Mouse (Mus musculus) lung, postnatal 10 days (tissue): Measurements from ENCODE around the gene Cbfb.
A peak's percentile ranks its signal among the peaks of the same experiment; 100 is the strongest.
"Not testable (repeated sequence)": the region's sequence is repeated elsewhere in the genome, so short reads cannot be mapped to it uniquely, and the experiment has no call there.

Source experiments
- DNase-seq: peaks from one replicate; pipeline ENCODE4 v3.0.0; 2021

The Cbfb gene

DNA sequence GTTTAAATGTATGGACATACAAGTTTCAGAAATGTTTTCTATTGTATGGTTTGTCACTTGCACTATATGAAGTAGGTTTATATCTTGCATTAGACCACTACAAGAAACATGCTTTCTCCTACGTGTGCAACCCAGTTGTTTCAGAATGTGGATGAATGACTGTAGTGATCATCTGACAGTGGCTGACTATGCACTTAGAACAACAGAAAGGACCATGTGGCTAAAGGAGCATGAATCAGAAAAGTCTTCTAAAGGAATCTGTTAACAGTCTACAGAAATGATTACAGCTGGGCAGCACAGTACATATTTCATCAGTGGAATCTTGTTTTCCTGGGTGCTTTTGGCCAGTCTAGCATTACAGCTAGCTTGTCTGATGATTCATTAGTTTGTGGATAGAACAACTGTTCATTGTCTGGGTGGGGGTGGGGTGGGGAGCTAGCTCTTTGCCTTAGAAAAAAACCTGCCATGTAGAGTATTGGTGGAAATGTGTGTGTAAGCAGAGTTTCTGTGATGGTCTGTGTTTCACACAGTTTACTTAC is 16.1 kb downstream of the Cbfb start:
- DNase-seq: no peak

DNA sequence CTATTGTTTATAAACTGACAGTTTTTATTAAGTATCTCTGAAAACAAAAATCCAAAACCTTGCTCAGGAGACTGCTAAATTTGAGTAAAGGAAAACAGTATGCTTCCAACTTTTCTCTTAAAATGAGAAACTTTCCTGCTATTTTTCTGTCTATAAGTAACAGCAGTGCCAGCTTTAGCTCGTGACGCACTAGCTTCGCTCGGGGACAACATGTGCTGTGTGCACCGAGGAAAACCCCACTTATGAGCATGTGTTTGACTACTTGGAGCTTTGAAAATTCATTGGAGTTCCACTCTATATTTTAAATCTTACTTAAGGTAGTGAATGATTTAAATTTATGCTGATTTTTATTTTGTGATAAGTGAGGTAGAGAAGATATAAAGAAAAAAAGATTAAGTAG is 21.7 kb downstream of the Cbfb start:
- no peak for DNase-seq

DNA sequence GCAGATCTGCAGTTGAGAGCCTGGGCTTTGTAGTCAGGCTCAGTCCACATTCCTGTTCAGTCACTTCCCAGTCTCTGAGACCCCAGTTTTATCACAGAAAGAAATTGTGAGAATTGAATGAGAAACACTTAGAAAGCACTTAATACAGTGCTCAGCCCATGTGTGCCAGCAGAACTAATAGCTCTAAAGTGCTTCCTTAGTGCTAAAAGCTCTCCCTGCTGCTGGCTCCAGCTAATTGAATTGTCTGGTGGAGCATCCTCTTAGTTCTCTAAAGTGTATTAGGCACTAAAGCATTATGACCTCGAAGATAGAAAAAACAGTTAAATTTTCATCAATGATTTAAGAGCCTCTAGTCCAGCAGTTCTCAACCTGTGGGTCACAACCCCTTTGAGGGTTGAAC is 35.3 kb downstream of the Cbfb start:
- no peak for DNase-seq

DNA sequence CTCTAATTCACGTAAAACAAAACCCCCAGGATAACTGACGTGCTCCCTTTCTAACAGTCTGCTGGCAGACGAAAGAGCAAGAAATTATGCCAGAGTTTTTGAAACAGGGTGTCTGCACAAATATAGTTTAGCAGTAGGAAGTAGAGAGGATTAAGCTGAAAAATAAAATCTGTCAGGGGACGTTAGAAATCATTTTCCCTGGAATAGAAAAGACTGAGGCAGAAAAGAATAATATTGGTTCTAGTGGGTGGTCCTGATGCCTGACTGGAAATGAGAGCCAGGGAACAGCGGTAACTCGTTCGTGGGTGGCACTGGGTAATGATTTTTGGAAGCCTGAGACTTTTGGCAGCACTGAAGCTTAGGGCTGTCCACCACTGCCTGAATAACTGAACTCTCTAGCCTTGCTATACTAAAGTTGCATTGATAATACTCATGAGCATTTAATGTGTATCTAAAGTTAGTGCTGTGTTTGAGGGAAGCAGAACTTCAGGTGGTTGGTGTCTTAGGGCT is 36.3 kb downstream of the Cbfb start:
- no peak for DNase-seq

DNA sequence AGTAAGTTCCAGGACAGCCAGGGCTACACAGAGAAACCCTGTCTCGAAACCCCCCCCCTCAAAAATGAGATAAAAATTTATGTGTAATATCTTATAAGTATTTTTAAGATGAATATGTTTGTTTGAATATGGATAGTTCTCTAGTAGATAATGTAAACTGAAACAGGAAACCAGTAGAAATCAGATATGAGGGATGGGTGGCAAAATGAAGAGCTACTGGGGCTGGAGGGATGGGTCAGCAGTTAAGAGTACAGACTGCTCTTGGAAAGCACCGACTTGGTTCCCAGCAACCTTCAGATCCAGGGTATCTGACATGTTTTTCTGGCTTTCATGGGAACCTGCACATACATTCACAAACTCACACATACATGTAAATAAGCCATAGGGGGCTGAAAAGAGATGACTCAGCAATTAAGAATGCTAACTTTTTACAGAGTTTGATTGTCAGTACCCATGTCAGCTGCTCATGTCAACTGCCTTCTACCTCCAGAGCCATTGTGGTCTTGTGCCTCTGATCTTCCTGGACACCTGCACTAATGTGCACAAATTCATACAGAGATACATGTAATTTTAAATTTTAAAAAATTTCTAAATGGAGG is 37.3 kb downstream of the Cbfb start:
- no peak for DNase-seq

DNA sequence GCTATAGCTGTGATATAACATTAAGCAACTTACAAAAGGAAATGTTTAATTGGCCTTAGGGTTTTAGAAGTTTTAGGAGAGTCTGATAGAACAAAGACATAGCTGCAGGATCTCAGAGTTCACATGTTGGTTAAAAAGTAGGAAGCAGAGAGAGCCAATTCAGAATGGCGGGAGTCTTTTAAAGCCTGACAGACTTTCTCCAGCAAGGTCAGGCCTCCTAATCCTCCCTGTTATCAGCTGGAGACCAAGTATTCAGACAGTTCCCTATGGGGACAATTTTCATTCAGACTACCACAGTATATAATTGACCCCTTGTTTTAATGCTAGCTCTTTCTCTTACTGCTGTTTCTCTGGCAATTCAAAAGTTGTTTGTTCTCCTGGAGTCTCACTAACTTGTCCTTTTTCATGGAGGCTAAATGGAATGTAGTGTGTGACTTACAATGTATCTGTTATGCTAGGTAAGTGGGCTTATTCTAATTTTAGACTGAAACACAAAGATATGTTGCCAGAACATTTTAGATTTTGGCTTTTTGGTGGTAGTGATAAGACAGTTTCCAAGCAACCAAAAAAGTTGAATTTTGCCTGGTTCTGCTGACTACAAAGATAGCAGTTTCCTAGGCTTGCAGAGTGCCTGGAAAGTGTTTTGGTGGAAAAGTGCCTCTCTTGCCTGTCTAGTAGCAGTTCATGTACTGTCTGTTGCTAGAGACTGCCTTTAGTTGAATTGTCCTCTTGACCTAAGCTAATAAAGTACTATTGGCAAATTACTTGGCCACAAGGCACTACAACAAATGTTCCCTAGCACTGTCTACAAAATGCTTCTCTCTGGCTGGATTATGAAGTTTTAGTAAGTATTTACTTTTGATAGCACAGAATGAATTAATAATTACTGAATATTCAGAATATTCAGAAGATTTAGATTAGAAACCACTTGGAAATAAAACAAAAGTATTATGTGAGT is 39.0 kb downstream of the Cbfb start:
- no peak for DNase-seq

DNA sequence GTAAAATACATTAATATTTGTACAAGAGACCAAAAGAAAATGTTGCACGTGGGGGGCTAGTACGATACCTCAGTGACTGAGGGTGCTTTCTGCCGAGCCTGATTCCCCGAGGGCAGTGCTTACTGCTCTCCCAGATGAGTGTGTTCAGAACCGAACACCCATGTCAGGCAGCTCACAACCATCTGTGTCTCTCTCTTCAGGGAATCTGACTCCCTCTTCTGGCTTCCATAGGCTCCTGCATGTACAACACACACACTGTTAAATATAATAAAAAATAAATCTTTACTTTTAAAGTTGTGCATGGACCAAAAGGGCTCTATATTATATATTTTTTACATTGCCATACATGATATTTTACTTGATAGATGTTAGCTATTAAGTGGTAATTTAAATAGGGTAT is 43.6 kb downstream of the Cbfb start:
- no peak for DNase-seq

DNA sequence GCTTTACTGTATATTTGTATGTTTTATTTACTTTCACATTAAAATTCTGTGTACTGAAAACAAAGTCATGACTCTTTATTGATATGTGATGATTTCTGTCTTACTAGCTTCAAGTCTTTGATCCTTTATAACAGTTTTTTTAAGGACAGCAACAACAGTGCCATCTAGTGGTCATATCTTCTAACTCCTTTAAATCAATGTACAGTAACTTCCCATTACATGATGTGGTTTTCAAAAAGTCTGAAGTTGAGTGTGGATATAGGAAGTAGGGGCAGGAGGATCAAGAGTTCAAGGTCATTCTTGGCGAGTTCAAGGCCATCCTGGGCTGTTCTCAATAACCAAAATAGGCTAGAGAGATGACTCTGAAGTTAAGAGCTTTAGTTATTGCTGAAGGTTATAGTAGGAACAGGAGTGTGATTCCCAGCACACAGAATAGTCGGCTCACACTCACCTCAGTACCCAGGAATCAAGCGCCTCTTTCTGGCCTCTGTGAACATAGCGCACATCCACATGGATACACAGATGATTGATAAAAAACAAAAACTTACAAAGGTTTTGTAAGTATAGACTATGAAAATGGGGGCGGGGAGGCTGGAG is 47.5 kb downstream of the Cbfb start:
- DNase-seq: peak; percentile 26

DNA sequence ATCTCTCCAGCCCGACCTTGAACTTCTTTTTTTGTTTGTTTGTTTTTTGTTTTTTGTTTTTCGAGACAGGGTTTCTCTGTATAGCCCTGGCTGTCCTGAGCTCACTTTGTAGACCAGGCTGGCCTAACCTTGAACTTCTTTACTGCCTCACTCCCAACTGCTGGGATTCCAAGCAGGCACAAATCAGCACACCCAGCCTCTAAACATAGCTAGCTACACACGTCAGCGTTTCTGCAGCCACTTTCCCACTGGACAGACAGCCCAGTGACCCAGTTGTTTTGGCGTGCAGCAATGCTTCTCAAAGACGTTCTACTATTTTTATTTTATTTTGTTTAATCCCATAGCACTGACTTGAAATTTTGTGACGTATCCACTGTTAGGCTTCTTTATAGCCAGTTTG is 53.4 kb downstream of the Cbfb start:
- DNase-seq: peak; percentile 17

DNA sequence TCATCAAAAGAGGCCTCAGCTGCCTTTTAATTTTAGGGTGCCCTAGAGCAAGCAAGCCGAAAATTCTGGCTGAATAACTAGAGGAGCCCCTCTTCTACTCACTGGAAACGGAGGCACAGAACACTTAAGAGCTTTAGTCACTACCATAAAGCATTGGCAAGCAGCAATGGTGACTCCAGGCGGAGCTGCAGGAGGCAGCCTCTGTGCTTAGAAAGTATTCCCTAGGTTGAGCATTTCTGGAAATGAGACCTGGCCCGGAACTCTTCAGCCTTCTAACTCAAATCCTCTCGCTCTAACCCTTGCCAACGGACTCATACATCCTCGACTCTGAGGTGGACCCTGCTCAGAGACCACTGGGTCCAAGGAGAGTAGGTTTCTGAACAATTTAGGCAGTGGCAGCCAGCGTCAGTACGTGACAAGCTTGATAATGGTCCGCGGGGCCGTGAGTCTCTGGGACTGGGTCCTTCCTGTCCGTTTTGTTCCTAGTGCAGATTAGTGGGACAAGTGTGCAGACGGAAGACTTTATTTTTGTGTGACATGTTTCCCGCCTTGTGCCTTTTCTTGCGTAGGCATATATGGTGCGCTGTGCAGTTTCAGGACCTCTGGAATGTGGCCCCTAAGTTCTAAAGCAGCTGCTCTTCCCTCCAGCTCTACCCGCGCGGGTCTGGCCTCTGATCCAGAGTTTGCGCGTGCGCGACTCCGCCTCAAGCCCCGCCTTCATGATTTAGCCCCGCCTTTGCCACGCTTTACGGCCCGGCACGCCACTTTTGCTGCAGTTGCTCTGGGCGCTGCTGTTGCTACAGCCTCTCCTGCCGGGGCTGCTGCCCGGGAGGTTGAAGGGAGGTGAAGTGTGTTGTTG is 54.2 kb downstream of the Cbfb start, which contains the start of gene D230025D16Rik:
D230025D16Rik (plus strand) TSS at position 733 of the 859 bp plus-strand sequence.
- peak; percentile 96 for DNase-seq

DNA sequence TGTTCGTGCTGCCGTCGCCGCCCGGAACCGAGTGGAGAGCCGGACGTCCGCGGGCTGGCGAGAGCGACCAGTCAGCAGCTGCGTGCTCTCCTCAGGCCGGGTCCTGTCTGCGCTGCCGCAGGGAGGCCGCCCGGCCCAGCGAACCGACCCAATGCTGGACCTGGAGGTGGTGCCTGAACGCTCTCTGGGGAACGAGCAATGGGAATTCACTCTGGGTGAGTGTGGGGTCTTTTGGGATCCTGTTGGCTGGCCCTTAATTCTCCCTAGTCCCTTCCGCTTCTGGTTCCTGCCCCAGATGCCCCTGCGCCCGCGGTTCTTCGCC is 54.8 kb downstream of the Cbfb start:
- no peak for DNase-seq

DNA sequence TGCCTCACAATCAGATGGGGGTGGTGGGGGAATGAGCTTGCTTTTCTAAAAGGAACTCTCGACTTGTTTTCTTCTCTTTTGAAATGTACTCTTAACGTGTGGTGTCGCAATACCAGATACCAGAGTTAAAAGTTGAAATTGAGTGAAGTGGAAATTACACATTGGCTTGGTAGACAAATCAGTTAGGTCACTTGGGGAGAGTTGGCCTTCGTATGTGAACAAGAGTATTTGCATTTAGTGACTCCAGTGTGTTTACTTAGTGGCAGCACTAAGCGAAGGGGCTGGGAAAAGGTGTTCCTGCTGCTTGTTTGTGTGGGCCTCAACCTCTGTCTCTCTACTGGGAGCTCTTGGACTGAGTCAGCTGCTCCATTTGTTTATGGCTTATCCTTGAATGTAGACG is 55.4 kb downstream of the Cbfb start:
- DNase-seq: peak; percentile 52

DNA sequence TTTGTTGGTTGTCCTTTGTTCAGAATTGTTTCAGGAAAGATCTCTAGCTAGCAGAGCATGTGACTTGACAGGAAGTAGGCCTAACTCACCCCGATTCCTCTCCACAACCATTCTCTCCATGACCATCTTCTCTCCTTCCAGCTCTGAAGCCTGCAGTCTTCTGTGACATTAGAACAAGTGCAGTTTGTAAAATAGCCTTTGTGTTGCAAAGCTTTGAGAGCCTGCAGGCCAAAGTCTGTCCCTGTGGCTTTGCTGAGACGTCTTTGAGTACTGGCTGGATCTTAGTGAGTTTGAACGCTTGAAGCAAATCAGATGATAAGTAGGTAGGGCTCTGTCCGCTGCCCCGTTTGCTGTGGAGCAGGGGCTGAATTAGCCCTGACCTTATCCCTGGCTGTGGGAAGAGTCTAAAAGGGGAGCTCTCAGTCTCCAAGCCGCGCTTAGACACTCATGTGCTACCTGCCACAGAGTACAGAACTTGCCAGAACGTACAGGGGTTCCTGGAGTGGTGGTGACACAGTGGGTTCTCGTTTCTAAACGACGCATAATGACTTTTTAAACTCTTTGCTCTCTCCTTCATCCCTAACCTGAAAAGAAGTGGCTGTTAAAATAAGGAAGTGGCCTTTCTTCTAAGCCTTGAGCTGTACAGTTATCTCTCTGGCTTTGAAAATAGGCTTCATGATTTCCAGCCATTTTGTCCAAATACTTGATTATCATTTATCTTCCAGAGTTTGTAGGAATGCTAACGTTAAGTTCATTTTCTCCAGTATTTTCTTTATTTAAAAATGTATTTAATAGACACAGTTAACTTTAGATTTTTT is 61.2 kb downstream of the Cbfb start:
- DNase-seq: no peak

DNA sequence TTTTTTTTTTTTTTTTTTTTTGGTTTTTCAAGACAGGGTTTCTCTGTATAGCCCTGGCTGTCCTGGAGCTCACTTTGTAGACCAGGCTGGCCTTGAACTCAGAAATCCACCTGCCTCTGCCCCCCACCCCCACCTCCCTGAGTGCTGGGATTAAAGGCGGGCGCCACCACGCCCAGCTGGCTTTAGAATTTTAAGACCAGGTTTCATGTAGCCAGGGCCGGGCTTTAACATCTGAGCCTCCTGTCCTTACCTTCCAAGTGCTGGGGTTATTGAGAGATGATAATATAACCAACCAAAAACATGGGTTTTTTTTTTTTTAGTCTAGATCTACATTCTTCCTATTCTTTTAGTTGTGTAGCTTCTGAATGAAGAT is 61.8 kb downstream of the Cbfb start:
- not testable (repeated sequence) for DNase-seq

DNA sequence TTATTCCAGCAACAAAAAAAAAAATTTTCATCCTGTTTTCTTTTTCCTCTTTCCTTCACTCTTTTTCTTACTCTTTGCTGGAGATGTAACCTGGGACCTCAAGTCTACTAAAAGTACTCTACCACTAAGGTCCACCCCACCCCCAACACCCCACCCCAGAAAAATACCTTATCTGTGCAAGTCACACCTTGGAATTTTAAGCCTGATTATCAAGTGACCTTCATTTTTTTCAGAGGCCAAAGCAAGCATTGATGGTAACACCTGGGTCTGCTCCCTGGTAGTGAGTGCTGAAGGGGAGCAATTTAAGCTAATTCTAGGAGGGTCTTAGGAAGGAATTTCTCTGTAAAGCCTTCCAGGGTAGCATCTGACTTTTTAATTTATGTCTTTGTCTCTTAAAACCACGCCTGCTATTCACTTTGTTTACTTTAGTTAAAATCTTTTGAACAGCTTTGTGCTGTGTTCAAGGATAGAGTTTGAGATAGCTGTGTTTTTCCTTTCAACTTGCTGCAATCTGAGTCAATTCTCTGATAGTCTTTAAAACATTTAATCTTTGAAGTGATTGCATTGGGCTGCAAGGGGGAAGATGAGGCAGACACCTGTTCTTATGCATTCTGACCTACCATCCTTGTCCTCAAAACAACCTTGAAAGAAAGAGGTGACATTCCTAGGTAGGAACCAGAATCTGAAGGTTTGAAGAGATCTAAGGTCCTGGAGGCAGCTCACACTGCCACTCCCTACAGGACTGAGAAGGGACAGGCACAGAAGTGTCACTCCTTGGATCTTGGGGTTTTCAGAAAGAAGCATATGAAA is 62.9 kb downstream of the Cbfb start:
- DNase-seq: no peak

DNA sequence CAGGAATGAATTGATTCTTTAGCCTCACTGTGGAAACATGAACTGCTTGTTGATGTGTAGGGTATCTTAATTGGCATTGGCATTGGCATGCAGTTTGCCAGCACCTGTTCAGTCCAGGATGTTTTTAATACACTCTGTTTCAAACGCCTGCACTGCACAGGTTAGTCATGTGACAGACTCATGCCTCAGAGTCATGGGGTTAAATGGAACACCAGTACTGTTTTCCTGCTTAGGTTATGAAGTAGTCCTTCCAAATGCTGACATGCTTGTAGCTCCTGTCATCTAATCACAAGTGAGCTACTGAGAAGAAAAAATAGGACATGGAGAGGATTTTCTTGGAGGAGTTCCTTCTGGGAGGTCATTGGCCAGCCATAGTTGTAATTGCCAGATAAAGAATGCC is 64.7 kb downstream of the Cbfb start:
- DNase-seq: no peak

DNA sequence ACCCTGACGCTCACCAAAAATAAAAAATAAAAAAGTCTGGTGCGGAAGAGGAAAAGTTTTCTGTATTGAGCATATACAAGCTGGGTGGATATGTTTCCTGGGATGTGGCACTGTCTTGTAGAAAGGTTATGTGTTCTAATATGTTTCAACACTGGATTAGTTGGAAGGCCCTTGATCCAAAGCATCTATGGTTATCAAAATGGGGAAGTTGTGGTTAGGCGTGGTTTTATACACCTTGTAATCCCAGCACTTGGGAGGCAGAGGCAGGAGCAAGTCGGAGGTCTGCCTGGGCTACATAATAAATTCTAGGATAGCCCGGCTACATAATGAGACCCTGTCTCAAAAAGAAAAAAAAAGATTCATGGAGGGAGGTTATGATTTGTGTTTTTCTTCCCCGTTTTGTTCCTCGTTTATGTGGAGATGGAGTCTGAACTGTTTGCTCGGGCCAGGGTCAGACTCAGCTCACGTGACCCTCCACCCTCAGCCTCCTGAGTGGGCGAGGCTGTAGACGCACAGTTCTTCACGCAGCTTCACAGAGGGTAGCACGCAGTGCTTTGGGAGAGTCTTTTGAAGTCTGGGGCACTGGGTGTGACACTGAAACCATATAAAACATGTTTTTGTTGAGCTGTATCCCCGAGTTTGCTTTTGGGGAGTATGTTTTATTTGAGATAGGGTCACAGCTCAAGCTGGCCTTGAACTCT is 67.1 kb downstream of the Cbfb start:
- no peak for DNase-seq

DNA sequence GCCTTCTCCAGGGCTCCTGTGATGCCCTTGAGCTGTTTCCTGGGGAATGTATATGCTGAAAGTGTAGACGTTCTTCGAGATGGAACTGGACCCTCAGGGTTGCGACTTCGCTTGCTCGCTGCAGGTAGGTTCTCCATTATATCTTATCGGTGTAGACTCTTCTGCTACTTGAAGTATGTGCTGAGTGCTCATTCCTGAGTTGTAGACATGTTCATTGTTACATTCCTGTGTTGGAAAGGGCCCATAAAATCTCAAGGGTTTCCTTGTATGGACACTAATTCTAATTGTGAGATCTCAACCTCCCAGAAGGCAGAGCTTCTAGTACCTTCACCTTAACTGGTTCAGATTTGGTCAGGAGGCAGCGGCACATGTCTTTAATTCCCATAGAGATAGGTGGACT is 70.5 kb downstream of the Cbfb start:
- DNase-seq: no peak

DNA sequence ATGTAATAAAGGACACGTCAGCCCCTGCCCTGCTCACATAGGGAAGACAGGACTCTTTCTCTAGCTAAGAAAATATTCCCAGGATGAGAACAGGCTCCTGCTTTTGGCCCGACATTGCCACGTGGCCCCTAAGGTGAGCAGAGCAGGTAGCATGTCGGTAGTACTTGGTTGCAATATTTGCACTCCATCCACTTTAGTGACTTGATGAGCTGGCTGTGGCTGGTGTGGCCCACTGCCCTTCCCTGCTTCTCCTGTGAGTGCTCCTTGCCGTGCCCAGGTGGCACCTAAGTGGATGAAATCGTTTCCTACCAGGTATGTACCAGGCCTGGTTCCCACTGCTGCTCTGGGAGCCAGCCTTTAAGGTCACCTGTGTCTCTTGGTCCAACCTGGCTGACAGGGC is 81.5 kb downstream of the Cbfb start:
- no peak for DNase-seq
